Mouse (Mus musculus) E14TG2a.4 (cell line): ENCODE results near the gene Slc24a3.

ENCODE experiments used
- CTCF ChIP-seq: conservative IDR thresholded peaks from 2 replicates; pipeline ENCODE4 v1.5.1; 2014; ENCODE audit warnings: low read length
- NANOG ChIP-seq: IDR thresholded peaks from 2 replicates; pipeline ENCODE4 v1.6.1; 2014; ENCODE audit warnings: borderline replicate concordance, low read length, mixed read lengths

GRCm38 (mm10) chr2:145420967-145421888 lies 253.7 kb downstream of the Slc24a3 start:
- no peak for TF ChIP-seq CTCF
- no peak for TF ChIP-seq NANOG
